Mouse (Mus musculus) heart, embryonic 12.5 days (tissue): ENCODE results near the gene Tmem198. TPM values are rescaled to one million over a fixed set of nuclear protein-coding genes. Genes with fewer than 3 reads are reported as not detected.

Experiments used
- ATAC-seq: fragments of 200-750 bp; cut with Nextera tagmentation; 2 replicates; pipeline ENCODE4 v1.8.0; 2017; ENCODE audit warnings: moderate TSS enrichment, moderate library complexity; ENCODE audit not compliant: insufficient number of reproducible peaks, low FRiP score
- H3K27ac ChIP-seq: fragments of 300-500 bp; sonication (generic); 2 replicates; pipeline ENCODE4 v1.5.1; 2016; ENCODE audit warnings: mild to moderate bottlenecking, moderate library complexity; ENCODE audit not compliant: poor library complexity, severe bottlenecking
- H3K27me3 ChIP-seq: fragments of 300-500 bp; sonication (generic); replicated peaks from 2 replicates; pipeline ENCODE4 v1.6.1; 2016; ENCODE audit warnings: mild to moderate bottlenecking, moderate library complexity
- H3K36me3 ChIP-seq: fragments of 300-500 bp; sonication (generic); 2 replicates; pipeline ENCODE4 v1.6.1; 2016; ENCODE audit warnings: mild to moderate bottlenecking, moderate library complexity
- H3K4me1 ChIP-seq: fragments of 300-500 bp; sonication (generic); replicated peaks from 2 replicates; pipeline ENCODE4 v1.6.1; 2016; ENCODE audit warnings: mild to moderate bottlenecking
- H3K4me2 ChIP-seq: fragments of 300-500 bp; sonication (generic); 2 replicates; pipeline ENCODE4 v1.6.1; 2016; ENCODE audit warnings: mild to moderate bottlenecking, moderate library complexity
- H3K4me3 ChIP-seq: fragments of 300-500 bp; sonication (generic); 2 replicates; pipeline ENCODE4 v1.5.1; 2016; ENCODE audit warnings: mild to moderate bottlenecking
- H3K9ac ChIP-seq: fragments of 300-500 bp; sonication (generic); 2 replicates; pipeline ENCODE4 v1.6.1; 2016; ENCODE audit warnings: mild to moderate bottlenecking, moderate library complexity
- H3K9me3 ChIP-seq: fragments of 300-500 bp; sonication (generic); replicated peaks from 2 replicates; pipeline ENCODE4 v1.6.1; 2016; ENCODE audit warnings: mild to moderate bottlenecking, moderate library complexity
- WGBS: fragments of 180-500 bp; shearing (Covaris S2); methylation state at CpG from one replicate; pipeline ENCODE4 v1.1.7; 2016; 5-methylcytosine and 5-hydroxymethylcytosine counted together
- polyA plus RNA-seq: library from polyadenylated mRNA; unstranded; fragments of >200 nt; fragmentation: Nextera tagmentation; extraction: Ambion mirVana; gene quantifications from 2 replicates; pipeline ENCODE4 v1.2.1, GENCODE M21; 2016

Tmem198 gene
- 0.41 and 0.49 TPM in 2 replicates for polyA plus RNA-seq

DNA sequence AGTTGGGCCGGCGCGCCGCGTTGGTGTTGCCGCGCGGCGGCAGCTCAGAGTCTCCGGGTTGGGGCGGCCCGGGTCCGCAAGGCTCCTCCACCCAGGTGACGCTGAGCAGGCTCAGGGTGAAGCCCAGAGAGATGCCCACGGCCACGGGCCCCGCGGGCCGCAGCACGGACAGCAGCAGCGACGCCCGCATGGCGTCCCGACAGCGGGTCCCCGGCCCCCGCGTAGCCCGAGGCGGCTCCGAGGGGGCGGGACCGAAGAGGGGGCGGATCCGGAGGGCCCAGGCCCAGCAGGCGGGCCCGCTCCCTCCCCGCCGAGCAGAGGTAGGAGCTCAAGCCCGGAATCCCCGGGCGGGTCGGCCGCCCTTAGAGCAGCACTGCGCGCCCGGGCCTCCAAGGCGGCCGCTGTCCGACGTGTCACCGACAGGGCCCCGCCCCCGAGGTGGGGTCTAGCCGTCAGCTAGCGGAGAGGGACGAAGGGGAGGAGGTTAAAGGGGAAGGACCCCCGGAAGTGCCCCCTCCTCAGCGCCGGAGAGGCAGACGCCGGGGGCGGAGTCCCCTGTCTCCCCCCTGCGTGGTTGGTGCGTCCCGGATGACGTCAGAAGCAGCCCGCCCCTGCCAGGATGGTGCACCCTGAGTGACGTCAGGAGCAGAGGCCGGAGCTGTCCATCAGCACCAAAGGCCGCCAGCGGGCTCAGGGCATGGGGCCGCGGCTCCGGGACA lies at the start of gene Tmem198, which contains the start of gene Chpf:
Gene Tmem198, plus strand, starts transcription at position 617 of the 719 bp plus-strand sequence.
Gene Chpf, minus strand, starts transcription at position 392 of the 719 bp plus-strand sequence.
- H3K9me3 ChIP-seq = no peaks in the 10 kb centered on the region
- H3K27ac ChIP-seq = peak within 1 kb of the TSS; percentile 77
- H3K4me1 ChIP-seq = peaks cover 23% of the 10 kb centered on the region
- under 1% methylated on average over 76 of the region's 76 CpGs for WGBS
- peak within 1 kb of the TSS; percentile 79 for H3K9ac ChIP-seq
- peak within 1 kb of the TSS; percentile 72 for H3K4me3 ChIP-seq
- H3K27me3 ChIP-seq = peaks cover 68% of the 10 kb centered on the region
- H3K36me3 ChIP-seq = peaks cover 26% of the 10 kb centered on the region
- H3K4me2 ChIP-seq = peak within 1 kb of the TSS; percentile 75
- ATAC-seq = peak; percentile 90

GRCm38 (mm10) chr1:75435475-75436328 lies 43.6 kb upstream of the Tmem198 start, which contains the start of gene Gmppa:
Gmppa (plus strand) TSS chr1:75435930.
- H3K9ac ChIP-seq = peak within 1 kb of the TSS; percentile 82
- peaks cover 24% of the 10 kb centered on the region for H3K4me1 ChIP-seq
- peak within 1 kb of the TSS; percentile 76 for H3K4me3 ChIP-seq
- no peaks in the 10 kb centered on the region for H3K9me3 ChIP-seq
- peak; percentile 66 for ATAC-seq
- peak within 1 kb of the TSS; percentile 80 for H3K4me2 ChIP-seq
- WGBS = 6% methylated on average over 28 of the region's 28 CpGs
- H3K27ac ChIP-seq = peak within 1 kb of the TSS; percentile 69
- peaks cover 32% of the 10 kb centered on the region for H3K36me3 ChIP-seq
- H3K27me3 ChIP-seq = no peaks in the 10 kb centered on the region

GRCm38 (mm10) chr1:75438782-75439181 lies 40.5 kb upstream of the Tmem198 start:
- Histone ChIP-seq H3K36me3 (peaks cover 40% of the 10 kb centered on the region), H3K27me3 (peaks cover 7% of the 10 kb centered on the region; the same call in 1 of the 2 replicates)
- 73% methylated on average over 8 of the region's 9 CpGs for WGBS

GRCm38 (mm10) chr1:75440661-75441060 lies 38.7 kb upstream of the Tmem198 start:
- WGBS = 96% methylated on average over 7 of the region's 7 CpGs

More at GRCm38 (mm10) chr1:75438782-75439181, 40.5 kb upstream of the Tmem198 start:
- H3K4me1 ChIP-seq = peaks cover 19% of the 10 kb centered on the region
- H3K9me3 ChIP-seq = no peaks in the 10 kb centered on the region
- no peak overlapping the region for H3K27ac ChIP-seq
- no peak overlapping the region for H3K4me3 ChIP-seq
- no peak for ATAC-seq
- H3K4me2 ChIP-seq = no peak overlapping the region
- no peak overlapping the region for H3K9ac ChIP-seq

GRCm38 (mm10) chr1:75441471-75441996 lies 37.8 kb upstream of the Tmem198 start:
- WGBS = 83% methylated on average over 15 of the region's 15 CpGs
- H3K27me3 ChIP-seq = peaks cover 25% of the 10 kb centered on the region
- H3K4me1 ChIP-seq = peaks cover 41% of the 10 kb centered on the region

More at GRCm38 (mm10) chr1:75440661-75441060, 38.7 kb upstream of the Tmem198 start:
- Histone ChIP-seq H3K4me1 (peaks cover 36% of the 10 kb centered on the region), H3K4me3 (no peak overlapping the region), H3K9me3 (no peaks in the 10 kb centered on the region), H3K36me3 (peaks cover 40% of the 10 kb centered on the region), H3K9ac (no peak overlapping the region), H3K27me3 (peaks cover 24% of the 10 kb centered on the region), H3K4me2 (no peak overlapping the region), H3K27ac (no peak overlapping the region)
- ATAC-seq = no peak

DNA sequence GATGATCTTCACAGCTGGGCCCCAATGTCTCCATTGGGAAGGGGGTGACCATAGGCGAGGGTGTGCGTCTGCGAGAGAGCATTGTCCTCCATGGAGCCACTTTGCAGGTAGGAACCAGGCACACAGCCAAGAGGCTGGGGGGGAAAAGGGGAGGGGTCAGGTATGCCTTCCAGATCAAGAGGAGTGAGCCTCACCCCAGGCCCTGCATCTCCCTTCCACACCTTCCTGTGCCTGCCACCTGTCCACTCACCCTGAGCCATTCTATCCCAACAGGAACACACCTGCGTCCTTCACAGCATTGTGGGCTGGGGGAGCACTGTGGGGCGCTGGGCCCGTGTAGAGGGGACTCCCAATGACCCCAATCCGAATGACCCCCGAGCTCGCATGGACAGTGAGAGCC lies 37.2 kb upstream of the Tmem198 start:
- 83% methylated on average over 9 of the region's 9 CpGs for WGBS
- no peak for ATAC-seq
- H3K36me3 ChIP-seq = peaks cover 40% of the 10 kb centered on the region
- H3K9ac ChIP-seq = no peak overlapping the region
- peaks cover 30% of the 10 kb centered on the region for H3K27me3 ChIP-seq
- no peaks in the 10 kb centered on the region for H3K9me3 ChIP-seq
- peaks cover 41% of the 10 kb centered on the region for H3K4me1 ChIP-seq
- no peak overlapping the region for H3K4me2 ChIP-seq
- H3K4me3 ChIP-seq = no peak overlapping the region
- no peak overlapping the region for H3K27ac ChIP-seq

More at GRCm38 (mm10) chr1:75441471-75441996, 37.8 kb upstream of the Tmem198 start:
- H3K4me3 ChIP-seq = no peak overlapping the region
- H3K9ac ChIP-seq = no peak overlapping the region
- no peak overlapping the region for H3K4me2 ChIP-seq
- no peak for ATAC-seq
- H3K27ac ChIP-seq = no peak overlapping the region
- peaks cover 40% of the 10 kb centered on the region for H3K36me3 ChIP-seq
- no peaks in the 10 kb centered on the region for H3K9me3 ChIP-seq

DNA sequence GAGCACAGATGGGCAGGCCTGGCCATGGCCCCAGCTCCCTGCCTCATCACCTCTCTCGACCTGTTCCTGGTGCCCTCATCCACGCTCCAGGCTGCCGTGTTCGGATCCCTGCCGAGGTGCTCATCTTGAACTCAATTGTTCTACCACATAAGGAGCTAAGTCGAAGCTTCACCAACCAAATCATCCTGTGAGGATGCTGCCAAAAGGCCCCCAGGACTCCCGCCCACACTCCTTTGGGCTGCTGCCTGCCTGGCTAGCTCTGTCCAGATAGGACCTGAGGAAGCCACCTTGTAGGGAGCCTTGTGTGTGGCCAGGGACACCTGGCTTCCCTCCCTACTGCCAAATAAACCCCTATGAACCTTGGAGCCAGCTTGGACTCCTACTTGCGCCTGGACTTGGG lies 36.5 kb upstream of the Tmem198 start:
- no peak for ATAC-seq
- Histone ChIP-seq H3K27me3 (peaks cover 37% of the 10 kb centered on the region), H3K9ac (no peak overlapping the region), H3K9me3 (no peaks in the 10 kb centered on the region), H3K4me3 (no peak overlapping the region), H3K36me3 (peaks cover 37% of the 10 kb centered on the region), H3K4me1 (peaks cover 41% of the 10 kb centered on the region), H3K4me2 (no peak overlapping the region), H3K27ac (no peak overlapping the region)
- WGBS = 68% methylated on average over 8 of the region's 8 CpGs

DNA sequence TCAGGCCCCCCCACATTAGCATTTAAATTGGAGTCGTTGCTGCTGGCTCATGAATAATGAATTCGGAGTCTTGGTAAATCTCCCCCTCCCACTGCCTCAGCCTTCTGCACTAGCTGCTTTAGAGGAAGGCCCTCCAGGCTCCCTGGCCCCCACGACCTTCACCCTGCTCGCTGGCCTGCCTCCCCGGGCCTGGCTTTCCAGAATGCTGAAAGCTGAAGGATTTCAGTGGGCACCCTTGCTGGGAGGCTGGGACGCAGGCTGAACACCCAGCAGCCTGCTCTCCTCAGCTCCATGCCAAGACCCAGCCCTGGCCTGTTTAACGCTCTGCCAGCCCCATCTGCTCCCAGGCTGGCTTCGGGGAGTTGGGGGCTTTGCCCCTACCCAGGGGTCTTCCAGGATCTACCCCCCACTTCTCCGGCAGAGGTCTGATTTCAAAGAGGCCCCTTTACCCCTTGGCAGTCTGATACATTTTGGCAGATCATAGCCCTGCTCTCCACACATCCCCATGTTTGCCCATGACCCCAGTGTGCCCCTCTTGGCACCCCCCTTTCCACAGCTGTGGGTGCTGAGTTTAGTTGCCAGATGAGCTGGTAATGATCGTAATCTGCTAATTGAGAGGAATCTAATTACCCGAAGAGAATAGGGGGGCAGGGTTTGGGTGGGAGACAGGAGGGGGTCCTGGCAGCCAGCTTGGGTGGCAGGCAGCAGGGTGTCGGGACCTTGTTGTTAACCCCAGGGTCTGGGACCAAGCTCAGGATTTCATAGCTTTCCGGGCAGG lies 35.9 kb upstream of the Tmem198 start:
- H3K27me3 ChIP-seq = peaks cover 43% of the 10 kb centered on the region
- no peak overlapping the region for H3K27ac ChIP-seq
- H3K9me3 ChIP-seq = no peaks in the 10 kb centered on the region
- 0 out of 2 replicates have a peak overlapping the region, but pooled peaks have one; percentile 29 for H3K9ac ChIP-seq
- peaks cover 37% of the 10 kb centered on the region for H3K36me3 ChIP-seq
- H3K4me3 ChIP-seq = no peak overlapping the region
- WGBS = 43% methylated on average over 13 of the region's 13 CpGs
- no peak for ATAC-seq
- no peak overlapping the region for H3K4me2 ChIP-seq
- peaks cover 45% of the 10 kb centered on the region for H3K4me1 ChIP-seq

DNA sequence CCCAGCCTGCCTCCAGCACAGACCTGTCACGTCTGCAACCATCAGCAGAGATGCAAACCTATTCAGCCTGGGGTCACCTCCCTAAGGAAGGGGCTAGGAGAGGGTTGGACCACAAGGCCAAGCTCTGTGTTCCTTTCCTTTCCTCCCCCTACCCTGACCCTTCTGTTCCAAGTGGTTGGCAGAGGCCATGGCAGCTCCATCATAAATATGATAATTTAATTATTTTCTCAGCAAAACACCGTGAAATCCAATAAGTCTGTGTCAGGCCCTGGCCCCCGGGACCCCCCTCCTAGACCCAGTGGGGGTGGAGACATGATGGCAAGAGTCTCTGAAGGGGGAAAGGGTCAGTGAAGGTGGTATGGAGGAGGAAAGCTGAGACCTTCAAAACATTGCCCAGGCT lies 35.1 kb upstream of the Tmem198 start:
- 0 out of 2 replicates have a peak overlapping the region, but pooled peaks have one; percentile 29 for H3K9ac ChIP-seq
- peaks cover 37% of the 10 kb centered on the region for H3K36me3 ChIP-seq
- 53% methylated on average over 3 of the region's 3 CpGs for WGBS
- H3K9me3 ChIP-seq = no peaks in the 10 kb centered on the region
- H3K4me2 ChIP-seq = no peak overlapping the region
- no peak overlapping the region for H3K27ac ChIP-seq
- no peak for ATAC-seq
- no peak overlapping the region for H3K4me3 ChIP-seq
- H3K27me3 ChIP-seq = peaks cover 51% of the 10 kb centered on the region
- H3K4me1 ChIP-seq = peaks cover 53% of the 10 kb centered on the region

- 7% methylated on average over 9 of the region's 9 CpGs for WGBS
- Histone ChIP-seq H3K4me2 (peak overlapping the region; percentile 75), H3K4me3 (no peak overlapping the region)
Observed at GRCm38 (mm10) chr1:75445141-75445701, 34.1 kb upstream of the Tmem198 start.

More at GRCm38 (mm10) chr1:75445141-75445701, 34.1 kb upstream of the Tmem198 start:
- H3K9ac ChIP-seq = 0 out of 2 replicates have a peak overlapping the region, but pooled peaks have one; percentile 62
- H3K4me1 ChIP-seq = peaks cover 63% of the 10 kb centered on the region
- no peak for ATAC-seq
- H3K27me3 ChIP-seq = peaks cover 61% of the 10 kb centered on the region
- H3K9me3 ChIP-seq = no peaks in the 10 kb centered on the region
- H3K36me3 ChIP-seq = peaks cover 33% of the 10 kb centered on the region
- no peak overlapping the region for H3K27ac ChIP-seq
